Mouse (Mus musculus) ES-CJ7 (cell line): Measurements from ENCODE around the gene Serhl.

Source experiments
- DNase-seq: peaks from one replicate; pipeline ENCODE4 v3.0.0; 2011; ENCODE audit warnings: low read depth, low spot score

Serhl gene

GRCm38 (mm10) chr15:83084022-83084640, 5.2 kb upstream of the Serhl start:
- no peak for DNase-seq

- DNase-seq = peak; percentile 79
These were observed 3.4 kb upstream of the Serhl start for GRCm38 (mm10) chr15:83085901-83086300.

DNA sequence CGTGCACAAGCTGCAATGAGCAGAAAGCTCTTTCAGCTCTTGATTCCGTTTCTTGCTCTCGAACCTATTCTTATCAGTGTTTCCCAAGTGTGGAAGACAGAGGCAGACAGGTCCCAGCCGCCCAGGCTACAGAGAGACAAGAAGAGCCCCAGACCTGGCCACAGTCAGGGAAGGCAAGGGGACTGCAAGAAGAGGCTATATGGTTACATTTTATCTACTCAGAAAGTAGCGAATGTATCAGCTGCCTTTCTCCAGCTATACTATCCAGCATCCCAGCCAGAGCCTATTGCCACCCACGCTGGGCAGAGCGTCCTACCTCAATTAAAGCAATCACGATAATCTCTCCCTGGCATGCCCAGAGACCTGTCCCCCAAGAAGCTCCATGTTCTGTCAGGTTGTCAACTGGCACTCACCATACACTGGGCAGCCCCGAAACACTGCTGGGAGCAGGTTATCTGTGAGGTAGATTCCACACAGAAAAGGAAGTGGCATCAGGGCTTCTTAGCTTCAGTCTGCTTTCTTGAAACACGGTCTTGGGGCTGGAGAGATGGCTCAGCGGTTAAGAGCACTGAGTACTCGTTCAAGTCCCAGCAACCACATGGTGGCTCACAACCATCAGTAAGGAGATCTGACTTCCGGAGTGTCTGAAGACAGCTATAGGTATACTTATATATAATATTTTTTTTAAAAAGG, 2.5 kb upstream of the Serhl start:
- no peak for DNase-seq

GRCm38 (mm10) chr15:83088495-83089428, 544 bp upstream of the Serhl start:
- DNase-seq = no peak

DNA sequence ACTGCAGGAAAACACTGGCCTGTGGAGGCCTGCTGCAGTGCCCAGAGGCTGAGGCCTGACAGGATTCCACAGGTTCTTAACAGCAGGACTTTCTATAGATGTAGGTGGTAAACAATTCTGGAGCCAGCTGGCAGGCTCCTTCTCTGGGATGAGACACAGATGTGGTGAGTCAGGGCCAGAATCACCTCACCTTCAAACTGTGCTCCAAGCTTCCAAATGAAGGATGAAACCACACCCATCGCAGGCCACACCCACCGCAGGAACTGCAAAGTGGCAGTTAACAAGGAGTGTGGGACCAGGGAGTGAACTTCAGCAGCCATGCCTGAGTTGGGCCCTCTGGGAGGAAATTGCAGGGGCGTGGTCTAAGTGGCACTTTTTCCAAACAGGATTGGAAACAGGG, 1.6 kb downstream of the Serhl start:
- peak; percentile 89 for DNase-seq

- no peak for DNase-seq
These were observed 4.4 kb downstream of the Serhl start for GRCm38 (mm10) chr15:83093687-83094086.

DNA sequence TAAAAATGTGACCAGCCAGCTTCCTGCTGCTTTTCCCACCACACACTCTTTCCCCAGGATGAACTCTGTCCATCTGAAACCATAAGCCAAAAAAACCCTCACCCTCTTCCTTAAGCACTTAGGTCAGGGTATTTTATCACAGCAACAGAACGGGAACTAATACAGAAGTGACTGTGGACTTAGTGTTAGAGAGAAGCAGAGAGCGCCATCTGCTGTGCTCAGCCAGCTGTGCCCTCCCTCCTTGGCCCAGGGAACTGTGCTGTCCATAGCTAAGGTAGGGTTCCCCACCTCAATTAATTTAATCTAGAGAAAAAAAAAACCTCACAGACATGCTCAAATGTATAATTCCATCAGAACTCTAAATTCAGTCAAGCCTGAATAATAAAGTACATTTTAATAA, 6.6 kb downstream of the Serhl start:
- peak; percentile 55 for DNase-seq

DNA sequence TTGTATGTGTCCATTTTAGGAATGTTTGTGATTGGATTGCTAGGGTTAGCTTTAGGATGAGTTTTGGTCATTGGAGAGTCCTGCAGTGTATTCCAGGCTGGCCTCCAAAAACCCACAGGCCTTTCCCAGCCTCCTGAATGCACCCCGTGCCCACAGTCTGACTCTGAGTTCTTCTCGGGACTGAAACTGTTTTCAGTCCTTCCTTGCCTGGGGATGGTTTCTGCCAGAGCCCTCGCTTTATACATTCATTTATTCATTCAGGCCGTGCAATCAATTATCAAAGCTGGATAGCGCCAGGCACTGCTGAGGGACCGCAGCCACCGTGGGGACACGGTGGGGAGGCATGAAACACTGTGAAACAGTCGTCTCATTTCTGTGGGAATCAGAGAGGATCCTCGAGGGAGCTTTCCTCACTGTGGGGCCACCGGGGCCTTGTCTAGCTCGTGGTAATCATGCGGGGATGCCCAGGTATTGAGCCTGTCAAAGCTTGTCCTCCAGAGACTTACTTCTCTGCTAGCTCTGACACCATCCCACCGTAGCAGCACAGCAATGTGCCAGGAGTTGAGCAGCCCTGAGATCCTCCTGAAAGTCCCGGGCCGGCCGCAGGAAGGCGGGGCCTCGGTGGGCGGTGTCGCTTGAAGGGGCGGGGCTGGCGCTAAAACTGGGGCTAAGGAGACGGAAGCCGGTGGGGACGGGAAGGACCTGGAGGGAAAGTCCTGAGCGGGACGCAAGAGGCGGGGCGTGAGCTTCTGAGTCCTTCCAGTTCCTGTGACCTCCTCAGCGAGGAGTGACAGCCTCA, 10.4 kb downstream of the Serhl start:
- DNase-seq = peak; percentile 89

DNA sequence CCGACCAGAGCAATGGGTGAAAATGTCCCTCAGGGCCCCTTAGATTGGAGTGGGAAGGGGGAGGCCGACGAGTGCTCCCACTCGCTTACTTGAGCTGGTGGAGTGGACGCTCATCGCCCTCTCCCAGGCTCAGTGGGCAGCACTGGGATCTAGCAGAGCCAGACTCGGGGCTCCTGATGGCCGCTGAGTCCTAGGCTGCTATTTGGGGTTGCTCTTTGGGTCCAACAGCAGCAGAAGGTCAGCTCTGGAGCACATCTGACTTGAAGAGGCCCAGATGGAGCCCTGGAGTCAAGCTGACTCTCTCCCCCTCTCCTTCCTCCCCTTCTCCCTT, 11.0 kb downstream of the Serhl start:
- DNase-seq = no peak

- no peak for DNase-seq
These were observed 13.8 kb downstream of the Serhl start for GRCm38 (mm10) chr15:83103111-83103510.

- DNase-seq = no peak
These were observed 17.1 kb downstream of the Serhl start for GRCm38 (mm10) chr15:83106426-83106825.

- DNase-seq = no peak
These were observed 18.5 kb downstream of the Serhl start for GRCm38 (mm10) chr15:83107814-83108213.

GRCm38 (mm10) chr15:83111290-83111689, 22.0 kb downstream of the Serhl start:
- no peak for DNase-seq

DNA sequence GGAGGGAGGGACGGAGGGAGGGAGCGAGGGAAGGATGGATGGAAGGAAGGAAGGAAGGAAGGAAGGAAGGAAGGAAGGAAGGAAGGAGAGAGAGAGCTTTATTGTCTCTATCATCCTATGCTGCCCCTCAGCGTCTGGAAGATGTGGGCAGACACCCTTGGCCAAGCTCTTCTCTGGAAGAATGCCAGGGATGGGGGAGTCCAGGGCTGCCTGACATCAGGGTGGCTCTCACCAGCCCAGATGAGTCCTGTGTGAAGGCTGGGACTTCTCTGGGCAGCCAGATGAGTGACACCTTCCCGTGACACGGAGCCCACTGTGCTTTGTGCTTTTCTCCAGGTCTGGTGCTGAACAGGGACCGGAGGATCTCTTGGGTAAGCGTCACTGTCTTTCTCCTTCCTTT, 22.6 kb downstream of the Serhl start:
- no peak for DNase-seq

- DNase-seq = no peak
These were observed 23.6 kb downstream of the Serhl start for GRCm38 (mm10) chr15:83112898-83113297.

DNA sequence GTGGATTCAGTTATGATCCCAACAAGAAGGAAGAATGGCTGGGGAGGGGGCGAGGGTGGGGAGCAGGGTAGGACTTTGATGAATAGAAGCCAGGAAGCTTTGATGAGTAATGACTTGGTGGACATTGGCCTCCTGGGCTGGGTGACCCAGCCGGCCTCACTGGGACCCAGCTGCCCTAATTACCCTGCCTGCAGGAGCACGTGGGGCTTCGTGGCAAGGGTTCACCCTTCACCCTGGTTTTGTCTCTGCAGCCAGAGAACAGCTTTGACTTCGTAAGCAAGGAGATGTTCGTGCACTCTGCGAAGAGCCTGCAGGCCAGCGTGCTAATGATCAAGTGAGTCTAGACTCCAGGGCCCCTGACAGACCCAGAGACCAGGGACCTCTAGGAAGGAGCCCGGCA, 24.8 kb downstream of the Serhl start:
- DNase-seq = no peak

DNA sequence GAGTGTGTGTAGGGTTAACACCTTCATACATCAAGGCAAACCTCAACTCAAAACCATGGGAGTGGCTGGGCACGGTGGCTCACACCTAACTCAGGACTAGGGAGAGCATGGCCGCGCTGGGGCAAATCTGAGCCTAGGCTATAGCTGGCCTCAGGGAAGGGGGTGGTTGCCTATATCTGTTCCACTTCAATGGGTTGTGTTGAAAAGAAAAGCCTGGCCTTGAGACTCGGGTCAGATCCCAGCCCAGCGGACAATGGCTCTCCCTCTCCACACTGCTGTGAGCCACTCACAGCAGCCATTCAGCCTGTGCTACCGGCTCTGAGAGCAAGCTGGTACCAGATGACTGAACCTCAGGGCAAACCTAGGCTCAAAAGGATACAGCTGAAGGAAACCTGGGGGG, 25.8 kb downstream of the Serhl start:
- no peak for DNase-seq

- DNase-seq = peak; percentile 68
These were observed 29.1 kb downstream of the Serhl start for GRCm38 (mm10) chr15:83118360-83118759.

DNA sequence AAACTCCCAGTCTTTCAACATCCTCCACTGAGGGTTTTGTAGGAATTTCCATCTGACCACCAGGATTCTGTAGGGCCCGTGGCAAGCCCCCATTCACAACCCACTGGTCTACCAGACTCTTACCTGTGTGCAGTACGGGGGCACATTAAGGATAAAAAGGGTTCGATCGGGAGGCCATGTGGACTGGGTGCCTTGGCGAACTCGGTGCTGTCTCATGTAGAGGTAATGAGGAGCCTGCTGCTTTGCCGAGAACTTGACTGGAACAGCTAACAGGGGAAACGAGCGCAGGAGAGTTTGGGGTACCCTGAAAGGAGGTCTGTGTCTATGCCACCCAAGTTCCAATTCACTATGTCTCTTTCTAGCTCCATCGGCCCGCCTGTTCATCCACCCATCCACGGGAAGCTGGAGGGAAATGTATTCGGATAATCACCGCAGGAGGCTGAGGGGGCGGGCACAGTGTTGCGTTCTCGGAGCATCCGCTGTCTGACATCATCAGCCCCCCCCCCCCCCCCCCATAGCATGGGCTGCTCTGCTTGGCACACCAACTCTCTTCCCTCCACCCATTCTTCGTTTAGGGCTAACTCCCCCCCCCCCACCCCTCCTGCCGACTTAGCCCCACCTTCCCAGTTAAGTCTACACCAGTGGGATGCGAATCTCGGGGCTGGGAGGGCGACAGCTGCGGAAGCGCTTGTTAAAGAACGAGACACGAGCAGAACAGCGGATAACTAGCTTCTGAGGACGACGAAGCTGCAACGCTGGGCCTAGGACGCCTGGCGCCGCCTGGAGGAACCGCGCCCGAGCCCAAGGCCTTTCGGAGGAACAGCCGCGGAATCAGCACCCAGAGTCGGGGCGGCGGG, 32.6 kb downstream of the Serhl start:
- DNase-seq = peak; percentile 81

GRCm38 (mm10) chr15:83122566-83123145, 33.4 kb downstream of the Serhl start, which contains the start of gene Rrp7a:
Gene Rrp7a (minus strand): TSS chr15:83122801.
- peak; percentile 90 for DNase-seq
